Mouse (Mus musculus): Measurements from ENCODE around the gene Med29. TPM values are rescaled to one million over a fixed set of nuclear protein-coding genes. Genes with fewer than 3 reads are reported as not detected.
A peak's percentile ranks its signal among the peaks of the same experiment; 100 is the strongest.

Gene Med29
- 27.5 and 28.3 TPM in 2 replicates for polyA plus RNA-seq (2015; fragmentation: Nextera tagmentation; extraction: Ambion mirVana)

DNA sequence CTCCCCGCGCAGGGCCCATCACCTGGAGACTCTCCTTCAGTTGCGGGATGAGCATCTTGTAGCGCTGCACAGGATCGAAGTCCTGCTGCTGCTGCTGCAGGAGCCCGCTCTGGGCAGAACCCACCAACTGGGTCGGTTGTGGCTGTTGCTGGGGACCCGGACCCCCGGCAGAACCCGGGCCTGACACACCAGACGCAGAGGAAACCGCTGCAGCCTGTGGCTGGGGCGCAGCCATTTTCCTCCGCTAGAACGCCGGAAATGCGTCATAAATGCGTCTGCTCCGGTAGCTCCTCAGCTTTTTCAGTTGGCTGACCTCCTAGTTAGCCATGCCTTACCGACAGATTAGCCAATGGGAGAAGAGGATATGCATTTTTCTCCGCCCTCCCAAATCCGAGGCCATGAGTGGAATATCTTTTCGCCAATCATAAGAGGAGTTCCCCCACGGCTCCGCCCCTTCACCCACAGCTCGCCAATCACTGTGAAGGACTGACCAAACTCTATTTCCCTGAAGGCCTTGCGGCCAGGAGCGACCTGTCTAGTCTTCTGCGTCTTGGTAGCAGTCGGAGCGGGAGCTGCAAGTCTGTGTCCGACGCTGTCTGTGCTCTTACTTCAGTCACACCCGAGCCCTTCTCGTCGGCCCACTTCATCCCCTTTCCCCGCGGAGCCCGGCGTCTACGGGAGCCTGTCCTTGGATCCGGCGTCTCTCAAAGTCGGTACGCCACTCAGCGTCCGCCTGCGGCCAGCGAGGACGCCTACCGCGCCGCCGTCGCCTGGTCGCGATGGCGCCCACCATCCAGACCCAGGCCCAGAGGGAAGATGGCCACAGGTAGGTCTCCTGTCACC is at the start of gene Med29, which contains the start of gene Paf1:
TSS of gene Med29 (minus strand) at position 280 of the 843 bp plus-strand sequence.
TSS of gene Paf1 (plus strand) at position 523 of the 843 bp plus-strand sequence.
- DNase-seq (ENCODE audit: low spot score) (peak; percentile 97), ATAC-seq (ENCODE audit: low FRiP score, low TSS enrichment) (peak; percentile 97)
- peak within 1 kb of the TSS; percentile 84 for H3K9ac ChIP-seq (ENCODE audit: low read length)
- no peaks in the 10 kb centered on the region for H3K27me3 ChIP-seq (ENCODE audit: control insufficient read depth, insufficient read depth, low read length)
- peak within 1 kb of the TSS; percentile 82 for H3K4me3 ChIP-seq (ENCODE audit: low read depth, low read length)
- peaks cover 17% of the 10 kb centered on the region for H3K36me3 ChIP-seq (ENCODE audit: control insufficient read depth, insufficient read depth, low read length)
- H3K4me2 ChIP-seq (replicated peaks; ENCODE audit: low read depth): peak within 1 kb of the TSS; percentile 96
- peaks cover 3% of the 10 kb centered on the region; the same call in 1 of the 2 replicates for H3K4me1 ChIP-seq (replicated peaks; ENCODE audit: control insufficient read depth, insufficient read depth)
- TF ChIP-seq CTCF (IDR thresholded peaks at IDR 0.05; ENCODE audit: low read depth) (no peak; the same call in 1 of the 2 replicates), EP300 (optimal IDR thresholded peaks at IDR 0.05) (no peak)
- no peaks in the 10 kb centered on the region for H3K9me3 ChIP-seq (ENCODE audit: control insufficient read depth, low read length)
- peak within 1 kb of the TSS; percentile 83 for H3K27ac ChIP-seq (replicated peaks)
- under 1% methylated on average over 58 of the region's 58 CpGs for WGBS

DNA sequence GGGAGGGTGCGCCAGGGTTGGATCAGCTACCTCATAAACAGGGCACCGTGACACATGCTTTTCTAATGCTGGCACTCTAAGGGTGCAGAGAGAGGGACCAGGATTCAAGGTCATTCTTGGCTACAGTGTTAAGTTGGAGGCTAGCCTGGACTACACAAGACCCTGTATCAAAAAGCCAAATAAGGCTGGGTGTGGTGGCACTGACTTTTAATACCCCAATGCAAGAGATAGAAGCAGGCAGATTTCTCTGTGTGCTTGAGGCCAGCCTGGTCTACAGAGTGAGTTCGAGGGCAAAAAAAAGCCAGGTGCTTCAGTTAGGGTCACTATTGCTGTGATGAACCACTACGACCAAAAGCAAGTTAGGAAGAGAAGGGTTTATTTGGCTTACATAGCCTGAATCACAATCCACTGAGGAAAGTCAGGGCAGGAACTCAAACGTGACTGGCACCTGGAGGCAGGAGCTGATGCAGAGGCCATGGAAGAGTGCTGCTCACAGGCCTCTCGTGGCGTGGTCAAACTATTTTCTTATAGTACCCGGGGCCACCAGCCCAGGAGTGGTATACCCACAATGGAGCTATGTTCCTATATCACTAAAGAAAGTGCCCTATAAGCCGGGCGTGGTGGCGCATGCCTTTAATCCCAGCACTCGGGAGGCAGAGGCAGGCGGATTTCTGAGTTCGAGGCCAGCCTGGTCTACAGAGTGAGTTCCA is 49.4 kb upstream of the Med29 start:
- no peak overlapping the region for H3K4me2 ChIP-seq (replicated peaks; ENCODE audit: low read depth)
- no peak overlapping the region for H3K9ac ChIP-seq (ENCODE audit: low read length)
- ATAC-seq (ENCODE audit: low FRiP score, low TSS enrichment): no peak
- no peak for TF ChIP-seq CTCF (IDR thresholded peaks at IDR 0.05; ENCODE audit: low read depth)
- no peak for TF ChIP-seq EP300 (optimal IDR thresholded peaks at IDR 0.05)
- H3K4me3 ChIP-seq (ENCODE audit: low read depth, low read length): no peak overlapping the region
- no peaks in the 10 kb centered on the region for H3K36me3 ChIP-seq (ENCODE audit: control insufficient read depth, insufficient read depth, low read length)
- WGBS: 88% methylated on average over 12 of the region's 14 CpGs
- no peaks in the 10 kb centered on the region for H3K27me3 ChIP-seq (ENCODE audit: control insufficient read depth, insufficient read depth, low read length)
- no peaks in the 10 kb centered on the region for H3K4me1 ChIP-seq (replicated peaks; ENCODE audit: control insufficient read depth, insufficient read depth)
- H3K27ac ChIP-seq (replicated peaks): no peak overlapping the region
- H3K9me3 ChIP-seq (ENCODE audit: control insufficient read depth, low read length): no peaks in the 10 kb centered on the region
- no peak for DNase-seq (ENCODE audit: low spot score)

DNA sequence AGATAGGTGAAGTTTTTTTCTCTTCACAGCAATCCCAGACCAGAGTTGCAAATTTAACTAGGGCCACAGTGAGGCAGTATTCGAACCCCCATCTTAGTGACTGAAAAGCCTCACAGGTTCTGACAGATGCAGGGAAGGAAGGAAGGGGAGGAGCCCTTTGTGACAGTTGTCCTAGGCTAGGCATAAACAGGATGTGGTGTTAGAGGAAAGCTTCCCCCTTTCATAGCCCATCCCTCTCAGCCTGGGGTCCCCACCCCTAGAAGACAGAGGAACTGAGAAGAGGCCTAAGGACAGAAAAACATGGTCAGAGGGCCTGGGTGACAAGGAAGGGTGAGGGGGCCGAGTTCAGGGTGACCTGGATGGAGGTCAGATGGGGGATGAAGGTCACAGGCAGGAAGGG is 48.2 kb upstream of the Med29 start:
- Histone ChIP-seq H3K36me3 (ENCODE audit: control insufficient read depth, insufficient read depth, low read length) (no peaks in the 10 kb centered on the region), H3K27me3 (ENCODE audit: control insufficient read depth, insufficient read depth, low read length) (no peaks in the 10 kb centered on the region), H3K9ac (ENCODE audit: low read length) (no peak overlapping the region), H3K4me1 (replicated peaks; ENCODE audit: control insufficient read depth, insufficient read depth) (no peaks in the 10 kb centered on the region), H3K4me2 (replicated peaks; ENCODE audit: low read depth) (no peak overlapping the region), H3K4me3 (ENCODE audit: low read depth, low read length) (no peak overlapping the region), H3K9me3 (ENCODE audit: control insufficient read depth, low read length) (no peaks in the 10 kb centered on the region), H3K27ac (replicated peaks) (peak overlapping the region; percentile 40; the same call in 1 of the 2 replicates)
- no peak for TF ChIP-seq EP300 (optimal IDR thresholded peaks at IDR 0.05)
- TF ChIP-seq CTCF (IDR thresholded peaks at IDR 0.05; ENCODE audit: low read depth): peak; percentile 7; the same call in 1 of the 2 replicates
- WGBS: 59% methylated on average over 2 of the region's 2 CpGs
- DNase-seq (ENCODE audit: low spot score) (no peak), ATAC-seq (ENCODE audit: low FRiP score, low TSS enrichment) (no peak)

DNA sequence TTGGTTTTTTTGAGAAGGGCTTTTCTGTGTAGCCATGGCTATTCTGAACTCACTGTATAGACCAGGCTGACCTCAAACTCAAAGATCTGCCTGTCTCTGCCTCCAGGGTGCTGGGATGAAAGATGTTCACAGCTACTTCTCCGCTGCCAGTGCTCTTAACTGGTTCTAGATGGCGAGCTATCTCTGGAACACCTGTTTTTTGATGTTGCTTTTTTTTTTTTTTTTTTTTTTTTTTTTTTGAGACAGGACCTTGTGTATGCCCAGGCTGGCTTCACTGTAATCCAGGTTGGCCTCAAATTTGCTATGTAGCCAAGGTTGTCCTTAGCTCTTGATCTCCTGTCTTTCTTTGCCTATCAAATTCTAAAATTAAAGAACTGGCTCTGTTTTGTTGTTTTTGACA is 46.3 kb upstream of the Med29 start:
- Histone ChIP-seq H3K27ac (replicated peaks) (no peak overlapping the region), H3K9me3 (ENCODE audit: control insufficient read depth, low read length) (no peaks in the 10 kb centered on the region), H3K9ac (ENCODE audit: low read length) (no peak overlapping the region), H3K4me3 (ENCODE audit: low read depth, low read length) (no peak overlapping the region), H3K36me3 (ENCODE audit: control insufficient read depth, insufficient read depth, low read length) (no peaks in the 10 kb centered on the region), H3K4me2 (replicated peaks; ENCODE audit: low read depth) (no peak overlapping the region), H3K27me3 (ENCODE audit: control insufficient read depth, insufficient read depth, low read length) (no peaks in the 10 kb centered on the region), H3K4me1 (replicated peaks; ENCODE audit: control insufficient read depth, insufficient read depth) (no peaks in the 10 kb centered on the region; the same call in 1 of the 2 replicates)
- TF ChIP-seq EP300 (optimal IDR thresholded peaks at IDR 0.05) (no peak), CTCF (IDR thresholded peaks at IDR 0.05; ENCODE audit: low read depth) (no peak)
- no peak for ATAC-seq (ENCODE audit: low FRiP score, low TSS enrichment)
- DNase-seq (ENCODE audit: low spot score): no peak
- 91% methylated on average over 2 of the region's 2 CpGs for WGBS

DNA sequence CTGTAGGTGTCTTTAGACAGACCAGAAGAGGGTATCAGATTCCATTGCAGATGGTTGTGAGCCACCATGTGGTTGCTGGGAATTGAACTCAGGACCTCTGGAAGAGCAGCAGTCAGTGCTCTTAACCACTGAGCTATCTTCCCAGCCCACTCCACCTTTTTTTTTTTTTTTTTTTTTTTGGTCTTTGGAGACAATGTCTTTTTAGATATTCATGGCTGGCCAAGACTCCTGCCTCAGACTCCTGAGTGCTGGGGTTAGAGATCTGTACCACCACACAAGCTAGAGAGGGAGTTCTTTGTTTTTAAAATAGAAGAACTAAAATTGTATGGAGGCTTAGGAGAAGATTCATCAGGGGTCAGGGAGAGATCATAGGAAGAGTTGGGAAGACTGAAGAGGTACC is 45.5 kb upstream of the Med29 start:
- Histone ChIP-seq H3K9me3 (ENCODE audit: control insufficient read depth, low read length) (no peaks in the 10 kb centered on the region), H3K4me3 (ENCODE audit: low read depth, low read length) (no peak overlapping the region), H3K27ac (replicated peaks) (no peak overlapping the region), H3K4me2 (replicated peaks; ENCODE audit: low read depth) (no peak overlapping the region), H3K27me3 (ENCODE audit: control insufficient read depth, insufficient read depth, low read length) (no peaks in the 10 kb centered on the region), H3K4me1 (replicated peaks; ENCODE audit: control insufficient read depth, insufficient read depth) (no peaks in the 10 kb centered on the region; the same call in 1 of the 2 replicates), H3K9ac (ENCODE audit: low read length) (no peak overlapping the region), H3K36me3 (ENCODE audit: control insufficient read depth, insufficient read depth, low read length) (no peaks in the 10 kb centered on the region)
- DNase-seq (ENCODE audit: low spot score) (no peak), ATAC-seq (ENCODE audit: low FRiP score, low TSS enrichment) (no peak)
- no peak for TF ChIP-seq EP300 (optimal IDR thresholded peaks at IDR 0.05)
- TF ChIP-seq CTCF (IDR thresholded peaks at IDR 0.05; ENCODE audit: low read depth): no peak
